Mouse (Mus musculus) heart, postnatal 36 days (tissue): ENCODE measurements around the gene Csnk2b. TPM values are rescaled to one million over a fixed set of nuclear protein-coding genes. Genes with fewer than 3 reads are reported as not detected.

Experiments
- DNase-seq, 2 experiments: peaks; one replicate each; pipeline ENCODE4 v3.0.0; 2021 to 2022
- intact Hi-C: fragments of 180-260 bp; cut with DNase I; formaldehyde crosslinking; loops from one replicate; pipeline ENCODE4 v1.15.1; 2025
- total RNA-seq, 2 experiments: library from RNA; stranded (reverse); gene quantifications; 2 replicates each; pipeline ENCODE4 v1.2.3; 2021

Csnk2b gene
- total RNA-seq, 2 experiments from 2014 or later, result 163 to 164 TPM

DNA sequence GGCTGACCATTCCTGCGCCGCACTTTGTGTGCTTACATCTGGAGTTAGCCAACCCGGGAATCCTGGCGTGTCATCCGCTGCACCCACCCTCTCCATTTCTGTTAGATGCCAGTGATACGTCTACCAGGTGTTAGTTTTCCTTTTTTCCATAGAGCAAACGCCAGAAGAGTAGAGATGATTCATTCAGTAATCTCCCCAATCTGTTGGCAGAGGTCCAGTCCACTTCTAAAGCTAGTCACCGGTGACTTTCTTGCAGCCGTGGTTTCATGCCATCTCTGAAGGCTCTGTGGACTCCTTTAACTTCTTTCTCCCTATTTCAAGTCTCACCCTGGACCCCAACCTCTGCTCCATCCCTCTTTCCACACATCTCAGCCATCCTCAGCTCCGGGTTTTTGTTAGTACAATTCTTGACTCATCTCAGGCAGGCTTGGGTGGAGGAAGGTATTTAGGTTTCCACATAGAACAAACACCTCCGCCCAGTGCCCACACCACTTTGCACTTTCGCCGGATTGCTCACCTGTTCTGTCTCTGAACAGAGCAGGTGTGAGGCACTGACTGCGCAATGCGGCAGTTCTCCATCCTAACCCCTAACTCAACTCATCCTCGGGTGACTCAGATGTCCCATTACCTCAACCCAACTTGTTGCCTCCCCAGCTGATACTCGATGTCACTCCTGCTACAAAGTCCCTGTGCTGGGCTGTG, 53.5 kb downstream of the Csnk2b start:
- DNase-seq, result no peak
- intact Hi-C loops, result no loop called here

Other genes starting within 250 kb of the Csnk2b start
- 1 to 10 TPM; 7.5 to 7.7 TPM for gene Zbtb12, start 242.6 kb downstream of the Csnk2b start, total RNA-seq
- not detected for gene Gm20547, start 240.0 kb downstream of the Csnk2b start, total RNA-seq
- gene C2, start 223.8 kb downstream of the Csnk2b start, total RNA-seq, result 1 to 10 TPM; 3.1 to 4.4 TPM
- 10 to 100 TPM; 44.6 to 49.8 TPM for gene Ehmt2, start 223.6 kb downstream of the Csnk2b start, total RNA-seq
- not detected for gene Slc44a4, start 207.6 kb downstream of the Csnk2b start, total RNA-seq
- gene Neu1, start 190.8 kb downstream of the Csnk2b start, total RNA-seq, result 10 to 100 TPM; 13.2 to 16.5 TPM
- 1 to 10 TPM; 2.8 to 4.5 TPM for gene Hspa1b, start 162.8 kb downstream of the Csnk2b start, total RNA-seq
- gene Gm20481, start 152.1 kb downstream of the Csnk2b start, total RNA-seq, result not detected
- 1 to 10 TPM; 4.2 to 4.6 TPM for gene Hspa1a, start 149.9 kb downstream of the Csnk2b start, total RNA-seq
- 1 to 10 TPM; 7.8 to 9.2 TPM for gene Hspa1l, start 149.3 kb downstream of the Csnk2b start, total RNA-seq
- 10 to 100 TPM; 16.0 to 17.4 TPM for gene Lsm2, start 140.2 kb downstream of the Csnk2b start, total RNA-seq
- gene Vars, start 121.1 kb downstream of the Csnk2b start, total RNA-seq, result 10 to 100 TPM; 26.7 to 27.4 TPM
- 1 to 10 TPM; 8.4 to 9.3 TPM for gene Vwa7, start 105.5 kb downstream of the Csnk2b start, total RNA-seq
- not detected for gene Sapcd1, start 94.0 kb downstream of the Csnk2b start, total RNA-seq
- gene Msh5, start 75.3 kb downstream of the Csnk2b start, total RNA-seq, result under 1 TPM; 0.25 to 0.70 TPM
- gene Clic1, start 72.1 kb downstream of the Csnk2b start, total RNA-seq, result 10 to 100 TPM; 41.7 to 44.0 TPM
- gene Ddah2, start 63.0 kb downstream of the Csnk2b start, total RNA-seq, result 10 to 100 TPM; 27.5 to 27.6 TPM
- under 1 TPM in 1 of 2 experiments, not detected in 1; 0.56 TPM for gene Ly6g6c, start 56.7 kb downstream of the Csnk2b start, total RNA-seq
- under 1 TPM; 0.42 to 0.49 TPM for gene Mpig6b, start 55.9 kb downstream of the Csnk2b start, total RNA-seq
- not detected for gene Ly6g6e, start 45.2 kb downstream of the Csnk2b start, total RNA-seq
- under 1 TPM; 0.70 to 0.80 TPM for gene Ly6g6d, start 44.0 kb downstream of the Csnk2b start, total RNA-seq
- not detected for gene Ly6g6f, start 36.4 kb downstream of the Csnk2b start, total RNA-seq
- gene Abhd16a, start 32.8 kb downstream of the Csnk2b start, total RNA-seq, result 10 to 100 TPM; 54.6 to 61.1 TPM
- gene Ly6g5c, start 13.8 kb downstream of the Csnk2b start, total RNA-seq, result not detected
- gene Ly6g5b, start 6.6 kb downstream of the Csnk2b start, total RNA-seq, result not detected
- gene Gpank1, start 598 bp downstream of the Csnk2b start, total RNA-seq, result 1 to 10 TPM; 8.0 to 9.6 TPM
- 10 to 100 TPM; 25.7 to 26.4 TPM for gene D17H6S53E, start 4.3 kb upstream of the Csnk2b start, total RNA-seq
- not detected for gene Apom, start 10.0 kb upstream of the Csnk2b start, total RNA-seq
- 100 to 1,000 TPM; 243 to 268 TPM for gene Bag6, start 13.1 kb upstream of the Csnk2b start, total RNA-seq
- gene Prrc2a, start 42.8 kb upstream of the Csnk2b start, total RNA-seq, result 100 to 1,000 TPM; 122 to 127 TPM
- gene Aif1, start 54.0 kb upstream of the Csnk2b start, total RNA-seq, result 1 to 10 TPM; 2.0 to 6.2 TPM
- gene Lst1, start 66.4 kb upstream of the Csnk2b start, total RNA-seq, result 1 to 10 TPM; 3.3 to 3.7 TPM
- 1 to 10 TPM; 1.0 to 1.6 TPM for gene Ltb, start 72.4 kb upstream of the Csnk2b start, total RNA-seq
- under 1 TPM; 0.53 to 0.57 TPM for gene Tnf, start 80.0 kb upstream of the Csnk2b start, total RNA-seq
- under 1 TPM in 1 of 2 experiments, not detected in 1; 0.19 TPM for gene Lta, start 83.3 kb upstream of the Csnk2b start, total RNA-seq
- not detected for gene Gm16181, start 98.8 kb upstream of the Csnk2b start, total RNA-seq
- gene Atp6v1g2, start 111.6 kb upstream of the Csnk2b start, total RNA-seq, result 1 to 10 TPM; 2.0 to 2.6 TPM
- gene Nfkbil1, start 113.7 kb upstream of the Csnk2b start, total RNA-seq, result 1 to 10 TPM; 8.0 to 8.5 TPM
- gene Ddx39b, start 119.7 kb upstream of the Csnk2b start, total RNA-seq, result 10 to 100 TPM; 83.3 to 97.3 TPM
- gene H2-D1, start 140.7 kb upstream of the Csnk2b start, total RNA-seq, result 100 to 1,000 TPM in 1 of 2 experiments, 10 to 100 TPM in 1; 87.6 to 133 TPM
- 1 to 10 TPM; 1.1 to 1.4 TPM for gene H2-Q1, start 198.4 kb upstream of the Csnk2b start, total RNA-seq
- gene H2-Q2, start 220.2 kb upstream of the Csnk2b start, total RNA-seq, result 1 to 10 TPM in 1 of 2 experiments, under 1 TPM in 1; 0.64 to 1.4 TPM